Mouse (Mus musculus) ovary, postnatal 10 days (tissue): ENCODE results near the gene Gpc6.

Experiments used
- DNase-seq: peaks from one replicate; pipeline ENCODE4 v3.0.0; 2022; ENCODE audit warnings: low spot score

Gene Gpc6

GRCm38 (mm10) chr14:117625100-117625710 lies 700.1 kb downstream of the Gpc6 start:
- no peak for DNase-seq

DNA sequence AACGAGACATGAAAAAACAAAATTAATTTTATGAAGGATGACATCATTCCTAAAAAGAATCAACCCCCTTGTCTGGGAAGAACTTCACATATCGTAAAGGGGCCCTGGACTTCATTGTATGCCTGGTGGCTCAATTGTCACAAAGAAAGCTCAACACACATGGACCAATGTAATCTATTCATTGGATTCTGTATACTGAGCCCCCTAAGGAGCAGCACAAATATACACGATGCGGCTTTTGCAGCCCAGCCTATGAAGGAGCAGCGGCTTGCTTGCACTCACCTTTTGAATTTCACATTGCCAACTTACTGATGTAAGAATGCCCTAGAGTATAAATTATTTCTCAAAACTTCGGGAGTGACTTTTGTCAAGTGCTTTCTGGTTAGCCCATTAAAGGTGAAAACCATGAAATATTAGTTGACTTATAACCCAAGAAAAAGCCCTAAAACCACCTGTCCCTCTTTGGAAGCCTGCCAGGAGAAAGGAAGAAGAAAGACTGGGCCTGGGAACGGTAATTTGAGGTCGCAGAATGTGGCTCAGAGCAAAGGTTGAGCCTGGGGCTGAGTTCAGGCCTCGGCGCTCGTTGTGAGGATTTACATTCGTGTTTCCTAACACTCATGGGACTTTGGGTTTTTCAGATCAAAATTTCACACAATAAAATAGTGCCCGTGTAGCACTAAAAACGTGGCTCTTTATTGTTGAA lies 709.3 kb downstream of the Gpc6 start:
- no peak for DNase-seq

DNA sequence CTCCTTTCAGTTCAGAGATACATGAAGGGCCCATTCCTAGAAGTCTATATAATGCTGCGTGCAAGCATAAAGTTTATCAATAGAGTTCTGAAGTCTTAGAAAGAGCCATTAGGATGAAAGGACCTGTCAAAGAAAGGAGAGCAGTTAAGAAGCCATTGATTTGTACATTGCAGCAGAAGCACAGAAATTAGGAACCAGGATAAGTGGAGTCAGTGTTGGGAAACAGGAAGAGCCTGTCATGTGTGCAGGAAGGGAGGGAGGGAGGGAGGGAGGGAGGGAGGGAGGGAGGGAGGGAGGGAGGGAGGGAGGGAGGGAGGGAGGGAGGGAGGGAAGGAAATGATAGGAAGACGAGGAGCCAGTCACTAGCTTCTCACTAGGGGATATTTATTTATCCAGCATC lies 716.7 kb downstream of the Gpc6 start:
- no peak for DNase-seq

GRCm38 (mm10) chr14:117643069-117643468 lies 718.0 kb downstream of the Gpc6 start:
- no peak for DNase-seq

DNA sequence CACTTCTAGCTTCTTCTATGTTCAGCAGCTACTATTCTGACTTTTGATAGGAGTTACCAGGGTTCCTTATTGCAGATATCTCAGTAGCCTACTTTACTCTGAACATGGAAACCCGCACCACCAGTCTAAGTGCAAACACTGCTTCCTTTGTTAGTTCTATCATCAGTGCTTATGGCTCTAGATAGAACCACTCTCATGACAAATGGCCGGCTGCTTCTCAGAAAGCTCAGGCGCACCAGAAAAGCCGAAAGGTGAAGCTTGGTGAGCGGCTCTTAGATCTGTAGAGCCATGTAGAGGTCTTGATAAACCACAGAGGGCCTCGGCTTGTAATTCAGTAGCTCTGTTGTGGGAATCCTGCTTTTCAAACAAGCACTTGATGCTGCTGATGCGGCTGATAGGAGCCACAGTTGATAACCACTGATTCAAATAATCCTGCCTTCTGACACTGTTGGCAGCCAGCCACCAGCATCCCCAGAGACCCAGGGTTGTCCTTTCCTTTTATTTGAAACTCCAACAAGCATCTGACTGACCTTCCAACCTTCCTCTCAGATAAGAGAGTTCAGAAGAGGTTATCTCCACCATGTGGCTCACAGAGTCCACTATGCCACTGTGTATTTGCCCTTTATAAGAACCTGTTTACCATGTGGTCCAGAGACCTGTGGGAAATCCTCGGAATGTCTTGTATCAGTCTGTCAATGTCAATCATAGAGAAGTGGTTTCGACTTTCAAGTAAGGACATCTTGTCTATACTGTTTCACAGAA lies 723.3 kb downstream of the Gpc6 start:
- DNase-seq, result no peak

- DNase-seq, result no peak
These were observed 725.0 kb downstream of the Gpc6 start for GRCm38 (mm10) chr14:117650141-117650540.

GRCm38 (mm10) chr14:117651271-117651670 lies 726.2 kb downstream of the Gpc6 start:
- DNase-seq, result no peak

- no peak for DNase-seq
These were observed 726.8 kb downstream of the Gpc6 start for GRCm38 (mm10) chr14:117651938-117652337.

GRCm38 (mm10) chr14:117655382-117655781 lies 730.3 kb downstream of the Gpc6 start:
- no peak for DNase-seq

DNA sequence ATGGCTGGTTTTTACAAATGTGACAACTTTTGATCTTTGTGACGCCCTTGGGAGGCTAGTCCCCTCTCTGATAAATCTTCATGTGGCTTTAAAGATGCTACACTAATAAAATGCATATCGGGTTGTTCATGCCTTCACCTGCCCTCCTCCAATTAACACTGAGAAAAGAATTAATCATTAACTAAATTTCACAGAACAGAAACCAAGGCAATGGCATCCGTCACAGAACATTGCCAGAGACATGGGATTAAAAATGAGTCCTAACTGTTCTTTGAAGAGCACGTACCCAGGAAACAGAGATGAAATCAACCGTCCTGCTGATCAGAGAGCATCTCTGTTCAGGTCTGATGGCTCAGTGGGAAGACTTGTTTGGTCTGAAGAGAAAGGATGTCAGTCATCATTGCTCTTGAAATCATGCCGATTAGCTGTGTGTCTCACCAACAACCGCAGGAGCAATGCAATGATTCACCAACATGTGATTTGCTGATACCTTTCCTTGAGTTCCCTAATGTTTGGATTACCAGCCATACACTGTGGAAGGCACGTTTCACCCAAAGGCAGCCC lies 734.2 kb downstream of the Gpc6 start:
- DNase-seq, result no peak

- DNase-seq, result no peak
These were observed 737.1 kb downstream of the Gpc6 start for GRCm38 (mm10) chr14:117662261-117662660.

DNA sequence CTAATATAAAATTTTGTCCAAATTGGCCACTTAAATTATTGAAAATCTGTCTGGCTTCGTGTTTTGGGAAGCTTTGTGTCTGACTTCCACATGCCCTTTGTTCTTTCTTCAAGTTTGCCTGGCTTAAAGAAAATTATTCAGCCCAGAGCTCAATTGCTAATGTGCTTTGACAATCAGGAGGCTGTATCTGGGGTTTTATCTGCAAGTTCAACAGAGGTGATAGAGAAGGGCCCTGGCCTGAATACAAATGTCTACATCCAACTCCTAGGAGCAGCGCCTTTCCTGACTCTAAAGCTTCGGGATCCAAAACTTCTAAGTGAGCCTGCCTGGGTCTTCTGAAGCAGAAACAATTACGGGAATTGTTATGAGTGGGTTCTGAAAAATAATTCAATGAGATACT lies 739.7 kb downstream of the Gpc6 start:
- DNase-seq, result no peak

DNA sequence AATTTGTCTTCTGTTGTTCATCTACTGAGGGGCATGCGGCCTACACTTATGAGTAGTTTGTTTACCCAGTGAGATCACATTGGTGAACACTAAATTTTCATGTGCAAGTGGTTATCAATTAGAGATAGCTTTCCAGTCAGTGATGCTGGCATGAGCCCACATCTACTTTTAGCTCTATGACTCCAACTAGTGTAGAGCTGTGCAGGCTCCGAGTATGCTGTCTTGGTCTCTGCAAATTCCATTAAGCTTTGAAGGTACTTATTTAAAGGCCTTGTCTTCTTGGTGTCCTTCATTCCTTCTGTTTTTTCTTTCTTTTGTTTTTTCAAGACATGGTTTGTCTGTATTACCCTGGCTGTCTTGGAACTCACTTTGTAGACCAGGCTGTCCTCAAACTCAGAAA lies 741.0 kb downstream of the Gpc6 start:
- DNase-seq, result no peak

DNA sequence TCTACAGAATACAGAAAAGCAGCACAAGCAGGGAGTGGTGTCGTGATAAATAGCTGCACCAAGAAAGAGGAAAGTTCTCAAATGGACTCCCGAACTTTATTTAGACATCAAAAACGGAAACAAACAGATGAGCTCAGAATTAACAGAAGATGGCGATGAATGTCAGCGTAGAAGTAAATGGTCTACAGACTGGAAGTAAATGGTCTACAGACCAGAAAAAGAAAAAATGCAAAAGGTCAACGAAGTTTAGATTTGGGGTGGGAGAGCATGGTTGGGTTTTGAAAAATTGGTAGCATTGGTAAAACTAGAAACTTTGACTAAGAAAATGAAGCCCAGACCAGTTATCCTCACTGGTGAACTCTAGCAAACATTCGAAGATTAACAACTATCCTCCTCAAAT lies 748.4 kb downstream of the Gpc6 start:
- no peak for DNase-seq

DNA sequence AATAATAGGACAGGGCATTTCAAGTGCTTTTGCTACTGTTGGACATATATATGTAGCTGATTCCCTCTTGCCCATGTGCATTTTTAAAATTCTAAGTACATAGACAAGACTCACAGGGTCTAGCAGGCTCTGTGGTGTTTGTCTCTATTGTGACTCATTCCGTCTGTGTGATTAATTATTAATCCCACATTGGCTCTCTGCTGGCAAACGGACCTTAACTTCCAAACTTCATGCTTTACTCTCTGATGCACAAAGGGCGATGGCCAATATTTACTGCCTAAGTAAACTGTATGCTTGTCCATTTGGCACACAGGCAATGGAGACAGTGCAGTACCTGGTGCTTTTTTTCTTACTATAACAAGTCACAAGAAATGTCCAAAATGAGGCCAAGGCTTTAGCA lies 749.4 kb downstream of the Gpc6 start:
- no peak for DNase-seq

GRCm38 (mm10) chr14:117679926-117680325 lies 754.8 kb downstream of the Gpc6 start:
- no peak for DNase-seq

GRCm38 (mm10) chr14:117681321-117681921 lies 756.3 kb downstream of the Gpc6 start:
- DNase-seq, result no peak

GRCm38 (mm10) chr14:117683149-117683548 lies 758.0 kb downstream of the Gpc6 start:
- DNase-seq, result no peak

- DNase-seq, result no peak
These were observed 764.7 kb downstream of the Gpc6 start for GRCm38 (mm10) chr14:117689848-117690247.

DNA sequence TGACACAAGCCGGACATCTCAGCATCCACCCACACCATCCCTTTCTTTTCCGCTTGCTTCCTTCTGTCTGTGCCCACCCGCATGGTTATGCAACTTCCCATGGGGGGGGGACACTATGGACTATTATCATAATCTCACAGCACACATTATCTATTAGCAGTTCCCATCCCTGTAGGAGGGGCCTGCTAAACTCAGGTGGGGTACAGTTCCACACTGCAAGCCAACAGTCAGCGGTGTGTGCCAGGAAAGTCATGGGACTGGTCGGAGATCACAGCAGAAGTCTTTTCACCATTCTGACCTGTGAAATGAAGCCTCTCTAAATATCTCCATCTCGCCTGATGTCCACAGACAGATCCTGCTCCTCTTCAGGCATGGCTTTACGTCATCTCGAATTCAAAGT lies 770.5 kb downstream of the Gpc6 start:
- no peak for DNase-seq

- no peak for DNase-seq
These were observed 775.7 kb downstream of the Gpc6 start for GRCm38 (mm10) chr14:117700670-117701280.

GRCm38 (mm10) chr14:117708817-117709216 lies 783.7 kb downstream of the Gpc6 start:
- no peak for DNase-seq
